Mouse (Mus musculus): ENCODE data around the gene Tmem255a. TPM values are rescaled to one million over a fixed set of nuclear protein-coding genes. Genes with fewer than 3 reads are reported as not detected.
A peak's percentile ranks its signal among the peaks of the same experiment; 100 is the strongest.

Gene Tmem255a
- 22.6 and 23.9 TPM in 2 replicates for polyA plus RNA-seq (2014; fragmentation: Nextera tagmentation; extraction: Ambion mirVana)

GRCm38 (mm10) chrX:38251851-38252571, at the start of gene Tmem255a:
Gene Tmem255a, minus strand, starts transcription at chrX:38252439.
- Histone ChIP-seq H3K4me1 (ENCODE audit: control insufficient read depth, insufficient read depth, low read length) (no peaks in the 10 kb centered on the region), H3K4me2 (peak within 1 kb of the TSS; percentile 73), H3K36me3 (ENCODE audit: control insufficient read depth, insufficient read depth, low read length) (no peaks in the 10 kb centered on the region), H3K9me3 (replicated peaks; ENCODE audit: control insufficient read depth, low read length) (no peaks in the 10 kb centered on the region), H3K27ac (ENCODE audit: low read depth, low read length) (no peak within 1 kb of the TSS), H3K4me3 (ENCODE audit: low read depth, low read length) (peak within 1 kb of the TSS; percentile 36), H3K27me3 (ENCODE audit: control insufficient read depth, insufficient read depth, low read length) (peaks cover 2% of the 10 kb centered on the region; the same call in 1 of the 2 replicates), H3K9ac (ENCODE audit: low read depth, low read length) (no peak within 1 kb of the TSS)
- 19% methylated on average over 27 of the region's 27 CpGs for WGBS (ENCODE audit: insufficient replicate concordance)
- ATAC-seq (replicated peaks; ENCODE audit: insufficient number of reproducible peaks, low FRiP score, low TSS enrichment), result no peak; the same call in 1 of the 2 replicates

- H3K9ac ChIP-seq (ENCODE audit: low read depth, low read length), result no peak overlapping the region
- H3K36me3 ChIP-seq (ENCODE audit: control insufficient read depth, insufficient read depth, low read length), result no peaks in the 10 kb centered on the region
- ATAC-seq (replicated peaks; ENCODE audit: insufficient number of reproducible peaks, low FRiP score, low TSS enrichment), result no peak
- no peak overlapping the region for H3K4me3 ChIP-seq (ENCODE audit: low read depth, low read length)
- H3K4me1 ChIP-seq (ENCODE audit: control insufficient read depth, insufficient read depth, low read length), result no peaks in the 10 kb centered on the region
- H3K27me3 ChIP-seq (ENCODE audit: control insufficient read depth, insufficient read depth, low read length), result no peaks in the 10 kb centered on the region
- H3K27ac ChIP-seq (ENCODE audit: low read depth, low read length), result no peak overlapping the region
- no peaks in the 10 kb centered on the region for H3K9me3 ChIP-seq (replicated peaks; ENCODE audit: control insufficient read depth, low read length)
- H3K4me2 ChIP-seq, result no peak overlapping the region
- 20% methylated on average over 2 of the region's 2 CpGs for WGBS (ENCODE audit: insufficient replicate concordance)
Observed at GRCm38 (mm10) chrX:38259610-38260009, 7.4 kb upstream of the Tmem255a start.

- Histone ChIP-seq H3K9ac (ENCODE audit: low read depth, low read length) (no peak overlapping the region), H3K27ac (ENCODE audit: low read depth, low read length) (no peak overlapping the region)
- 18% methylated on average over 18 of the region's 18 CpGs for WGBS (ENCODE audit: insufficient replicate concordance)
Observed at GRCm38 (mm10) chrX:38250352-38250950, 1.8 kb downstream of the Tmem255a start.

GRCm38 (mm10) chrX:38249640-38250351, 2.4 kb downstream of the Tmem255a start:
- no peak for ATAC-seq (replicated peaks; ENCODE audit: insufficient number of reproducible peaks, low FRiP score, low TSS enrichment)
- no peak overlapping the region for H3K9ac ChIP-seq (ENCODE audit: low read depth, low read length)
- H3K4me2 ChIP-seq, result peak overlapping the region; percentile 73
- H3K4me1 ChIP-seq (ENCODE audit: control insufficient read depth, insufficient read depth, low read length), result no peaks in the 10 kb centered on the region
- H3K36me3 ChIP-seq (ENCODE audit: control insufficient read depth, insufficient read depth, low read length), result no peaks in the 10 kb centered on the region
- H3K27ac ChIP-seq (ENCODE audit: low read depth, low read length), result no peak overlapping the region
- peaks cover 2% of the 10 kb centered on the region; the same call in 1 of the 2 replicates for H3K27me3 ChIP-seq (ENCODE audit: control insufficient read depth, insufficient read depth, low read length)
- no peaks in the 10 kb centered on the region for H3K9me3 ChIP-seq (replicated peaks; ENCODE audit: control insufficient read depth, low read length)
- H3K4me3 ChIP-seq (ENCODE audit: low read depth, low read length), result no peak overlapping the region
- 16% methylated on average over 16 of the region's 16 CpGs for WGBS (ENCODE audit: insufficient replicate concordance)

More at GRCm38 (mm10) chrX:38250352-38250950, 1.8 kb downstream of the Tmem255a start:
- peak overlapping the region; percentile 36 for H3K4me3 ChIP-seq (ENCODE audit: low read depth, low read length)
- H3K4me1 ChIP-seq (ENCODE audit: control insufficient read depth, insufficient read depth, low read length), result no peaks in the 10 kb centered on the region
- peaks cover 2% of the 10 kb centered on the region; the same call in 1 of the 2 replicates for H3K27me3 ChIP-seq (ENCODE audit: control insufficient read depth, insufficient read depth, low read length)
- peak overlapping the region; percentile 73 for H3K4me2 ChIP-seq
- no peaks in the 10 kb centered on the region for H3K36me3 ChIP-seq (ENCODE audit: control insufficient read depth, insufficient read depth, low read length)
- no peaks in the 10 kb centered on the region for H3K9me3 ChIP-seq (replicated peaks; ENCODE audit: control insufficient read depth, low read length)
- ATAC-seq (replicated peaks; ENCODE audit: insufficient number of reproducible peaks, low FRiP score, low TSS enrichment), result no peak

- no peaks in the 10 kb centered on the region for H3K36me3 ChIP-seq (ENCODE audit: control insufficient read depth, insufficient read depth, low read length)
- H3K9ac ChIP-seq (ENCODE audit: low read depth, low read length), result no peak overlapping the region
- WGBS (ENCODE audit: insufficient replicate concordance), result 44% methylated on average over 5 of the region's 5 CpGs
- peaks cover 2% of the 10 kb centered on the region; the same call in 1 of the 2 replicates for H3K27me3 ChIP-seq (ENCODE audit: control insufficient read depth, insufficient read depth, low read length)
- no peak overlapping the region for H3K27ac ChIP-seq (ENCODE audit: low read depth, low read length)
- ATAC-seq (replicated peaks; ENCODE audit: insufficient number of reproducible peaks, low FRiP score, low TSS enrichment), result no peak
- no peak overlapping the region for H3K4me2 ChIP-seq
- H3K4me3 ChIP-seq (ENCODE audit: low read depth, low read length), result no peak overlapping the region
- no peaks in the 10 kb centered on the region for H3K4me1 ChIP-seq (ENCODE audit: control insufficient read depth, insufficient read depth, low read length)
- no peaks in the 10 kb centered on the region for H3K9me3 ChIP-seq (replicated peaks; ENCODE audit: control insufficient read depth, low read length)
Observed at GRCm38 (mm10) chrX:38247601-38248000, 4.6 kb downstream of the Tmem255a start.

- 31% methylated on average over 6 of the region's 6 CpGs for WGBS (ENCODE audit: insufficient replicate concordance)
- H3K27me3 ChIP-seq (ENCODE audit: control insufficient read depth, insufficient read depth, low read length), result peaks cover 2% of the 10 kb centered on the region; the same call in 1 of the 2 replicates
- H3K36me3 ChIP-seq (ENCODE audit: control insufficient read depth, insufficient read depth, low read length), result no peaks in the 10 kb centered on the region
- H3K9ac ChIP-seq (ENCODE audit: low read depth, low read length), result no peak overlapping the region
- no peaks in the 10 kb centered on the region for H3K4me1 ChIP-seq (ENCODE audit: control insufficient read depth, insufficient read depth, low read length)
- no peak for ATAC-seq (replicated peaks; ENCODE audit: insufficient number of reproducible peaks, low FRiP score, low TSS enrichment)
- no peaks in the 10 kb centered on the region for H3K9me3 ChIP-seq (replicated peaks; ENCODE audit: control insufficient read depth, low read length)
- H3K4me2 ChIP-seq, result no peak overlapping the region
- no peak overlapping the region for H3K4me3 ChIP-seq (ENCODE audit: low read depth, low read length)
- H3K27ac ChIP-seq (ENCODE audit: low read depth, low read length), result no peak overlapping the region
Observed at GRCm38 (mm10) chrX:38247108-38247507, 5.1 kb downstream of the Tmem255a start.

GRCm38 (mm10) chrX:38237731-38238130, 14.5 kb downstream of the Tmem255a start:
- no peaks in the 10 kb centered on the region for H3K27me3 ChIP-seq (ENCODE audit: control insufficient read depth, insufficient read depth, low read length)
- H3K9me3 ChIP-seq (replicated peaks; ENCODE audit: control insufficient read depth, low read length), result no peaks in the 10 kb centered on the region; the same call in 1 of the 2 replicates
- H3K27ac ChIP-seq (ENCODE audit: low read depth, low read length), result no peak overlapping the region
- H3K9ac ChIP-seq (ENCODE audit: low read depth, low read length), result no peak overlapping the region
- ATAC-seq (replicated peaks; ENCODE audit: insufficient number of reproducible peaks, low FRiP score, low TSS enrichment), result no peak
- no peak overlapping the region for H3K4me3 ChIP-seq (ENCODE audit: low read depth, low read length)
- no peaks in the 10 kb centered on the region for H3K36me3 ChIP-seq (ENCODE audit: control insufficient read depth, insufficient read depth, low read length)
- no peaks in the 10 kb centered on the region for H3K4me1 ChIP-seq (ENCODE audit: control insufficient read depth, insufficient read depth, low read length)
- WGBS (ENCODE audit: insufficient replicate concordance), result 30% methylated on average over 2 of the region's 2 CpGs
- H3K4me2 ChIP-seq, result no peak overlapping the region

- Histone ChIP-seq H3K4me1 (ENCODE audit: control insufficient read depth, insufficient read depth, low read length) (no peaks in the 10 kb centered on the region), H3K4me3 (ENCODE audit: low read depth, low read length) (no peak overlapping the region), H3K27me3 (ENCODE audit: control insufficient read depth, insufficient read depth, low read length) (no peaks in the 10 kb centered on the region), H3K4me2 (no peak overlapping the region), H3K27ac (ENCODE audit: low read depth, low read length) (no peak overlapping the region), H3K9me3 (replicated peaks; ENCODE audit: control insufficient read depth, low read length) (no peaks in the 10 kb centered on the region), H3K9ac (ENCODE audit: low read depth, low read length) (no peak overlapping the region), H3K36me3 (ENCODE audit: control insufficient read depth, insufficient read depth, low read length) (no peaks in the 10 kb centered on the region)
- 76% methylated on average over 1 of the region's 1 CpGs for WGBS (ENCODE audit: insufficient replicate concordance)
- no peak for ATAC-seq (replicated peaks; ENCODE audit: insufficient number of reproducible peaks, low FRiP score, low TSS enrichment)
Observed at GRCm38 (mm10) chrX:38229888-38230287, 22.4 kb downstream of the Tmem255a start.

Data from heart, embryonic 11.5 days (tissue).